Mouse (Mus musculus): Measurements from ENCODE around the gene Sh3rf3. TPM values are rescaled to one million over a fixed set of nuclear protein-coding genes. Genes with fewer than 3 reads are reported as not detected.
"Not testable (repeated sequence)": the region's sequence is repeated elsewhere in the genome, so short reads cannot be mapped to it uniquely, and the experiment has no call there.

Gene Sh3rf3
- total RNA-seq, 2 experiments from 2014 or later, result 1.7 to 2.8 TPM

DNA sequence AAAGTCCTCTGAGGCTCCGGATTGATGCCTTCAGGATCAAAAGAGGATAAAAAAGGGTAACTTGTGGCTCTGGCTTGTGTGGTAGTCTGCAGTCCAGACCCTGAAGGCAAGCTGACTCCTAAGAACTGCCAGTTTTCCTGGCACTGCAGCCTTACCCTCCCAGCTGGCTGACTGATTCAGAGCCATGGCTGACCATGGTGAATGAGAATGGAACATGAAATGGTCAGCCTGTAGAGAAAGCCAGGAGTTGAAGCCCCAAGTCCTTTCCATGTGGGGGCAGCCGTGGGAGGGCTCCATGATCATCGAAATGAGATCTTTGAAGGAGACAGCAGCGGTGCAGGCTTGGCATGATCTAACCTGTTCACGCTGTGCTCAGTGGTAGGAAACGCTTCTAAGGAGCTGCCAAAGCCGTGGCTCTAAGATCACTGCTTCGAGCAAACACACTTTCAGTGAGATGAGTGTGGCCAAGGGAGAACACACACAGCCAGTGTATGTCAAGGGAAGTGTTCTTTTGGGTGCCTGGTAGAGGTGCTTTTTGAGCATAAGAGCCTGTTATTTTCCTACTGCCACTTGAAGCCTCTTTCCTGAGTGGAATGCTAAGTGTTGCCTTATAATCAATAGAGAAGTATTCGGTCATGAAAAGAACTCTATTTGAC lies 168.6 kb downstream of the Sh3rf3 start:
- DNase-seq, result no peak

DNA sequence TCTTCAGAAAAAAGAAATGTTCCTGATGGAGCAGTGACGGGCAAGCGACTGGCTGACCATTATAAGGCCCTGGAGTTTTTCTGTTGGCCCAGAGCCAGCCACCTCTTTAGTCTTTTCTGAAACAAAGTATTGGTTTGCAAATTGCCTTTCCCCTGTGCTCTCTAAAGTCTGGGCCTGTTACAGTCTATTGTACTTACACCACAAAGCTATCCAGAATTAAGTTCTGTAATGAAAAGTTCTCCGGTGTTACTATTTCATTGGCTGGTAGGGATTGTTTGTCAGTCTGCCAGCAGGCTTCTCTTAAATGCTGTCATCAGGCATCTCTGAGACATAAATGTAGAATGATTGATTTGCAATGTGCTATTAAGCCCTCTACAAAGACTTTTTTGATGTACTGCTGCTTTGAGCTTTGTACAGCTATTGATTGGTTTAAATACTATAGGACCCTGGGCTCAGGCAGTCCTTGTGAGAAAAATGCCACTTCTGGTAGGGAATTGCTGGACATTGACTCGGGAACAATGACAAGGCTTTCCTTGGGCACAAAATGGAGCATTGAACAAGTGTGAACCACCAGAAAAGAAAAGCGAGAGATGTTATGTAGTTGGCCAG lies 169.5 kb downstream of the Sh3rf3 start:
- DNase-seq, result no peak

DNA sequence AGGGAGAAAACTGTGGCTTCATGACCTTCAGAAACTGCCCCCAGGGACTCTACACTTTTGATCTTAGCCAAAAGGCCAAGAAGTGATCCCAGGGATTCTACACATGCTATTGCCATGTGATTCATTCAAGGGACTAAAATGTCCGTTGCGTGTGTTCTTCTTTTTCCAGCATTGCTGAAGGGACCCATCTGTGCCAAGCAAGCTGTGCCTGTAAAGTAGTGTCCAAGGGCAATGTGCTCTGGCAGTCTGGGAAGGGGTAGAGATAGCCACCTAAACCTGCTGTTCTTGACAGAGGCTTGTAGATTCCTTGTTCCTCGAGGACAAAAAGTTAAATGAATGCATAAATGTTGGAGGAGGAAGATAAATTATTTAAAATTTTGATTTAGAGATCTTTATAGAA lies 178.5 kb downstream of the Sh3rf3 start:
- no peak for DNase-seq

DNA sequence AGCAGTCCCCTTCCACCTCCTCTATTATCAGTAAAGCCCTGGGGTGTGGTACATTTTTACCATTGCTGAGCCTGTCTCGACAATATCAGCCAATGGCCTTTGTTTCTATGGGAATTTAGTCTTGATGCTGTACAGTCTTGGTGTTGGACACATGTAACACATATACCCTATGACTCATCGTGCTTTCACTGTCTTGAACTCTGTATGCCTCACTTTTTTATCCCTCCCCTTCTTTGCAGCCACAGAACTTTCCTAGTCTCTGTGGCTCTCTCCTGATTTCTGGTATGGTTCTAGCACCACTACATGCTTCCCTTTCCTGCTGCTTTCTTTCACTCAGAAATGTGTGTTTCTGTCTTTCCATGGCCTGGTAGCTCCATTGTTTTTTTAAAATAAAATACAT lies 181.6 kb downstream of the Sh3rf3 start:
- DNase-seq, result no peak

DNA sequence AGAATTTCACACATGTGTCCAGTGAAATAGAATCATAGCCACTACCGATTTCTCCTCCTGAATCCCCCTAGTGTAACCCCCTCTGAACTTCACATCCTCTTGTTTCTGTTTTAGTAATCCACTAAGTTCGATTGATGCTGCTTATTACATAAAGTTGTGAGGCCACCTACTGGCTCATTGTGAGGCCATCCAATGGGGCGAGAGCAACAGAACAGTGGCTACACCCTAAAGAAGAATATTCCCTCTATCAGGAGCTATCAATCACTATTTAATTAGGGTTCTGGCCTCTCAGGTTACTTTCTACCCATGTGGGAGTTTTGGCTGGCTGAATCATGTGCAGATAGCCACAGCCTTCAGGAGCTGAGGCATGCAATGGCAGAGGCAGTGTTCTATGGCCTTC lies 182.0 kb downstream of the Sh3rf3 start:
- no peak for DNase-seq

DNA sequence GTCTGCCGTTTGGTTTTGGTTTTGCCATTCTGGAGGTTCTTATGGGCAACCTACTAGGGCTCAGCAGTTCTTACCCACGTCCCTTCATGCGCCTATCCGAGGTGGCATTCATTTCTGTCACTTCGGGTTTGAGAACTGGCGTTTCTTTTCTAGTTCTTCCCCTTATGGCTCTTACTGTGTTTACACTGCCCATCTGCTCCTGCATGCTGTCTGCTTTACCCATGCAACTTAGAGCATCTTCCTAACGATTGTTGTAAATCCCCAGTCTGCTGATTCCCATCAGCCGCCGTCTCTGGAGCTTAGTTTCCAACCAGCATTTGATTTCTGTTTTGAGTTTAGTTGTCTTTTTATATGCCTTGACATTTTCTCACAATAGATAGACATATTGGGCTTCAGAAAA lies 189.2 kb downstream of the Sh3rf3 start:
- DNase-seq, result no peak

DNA sequence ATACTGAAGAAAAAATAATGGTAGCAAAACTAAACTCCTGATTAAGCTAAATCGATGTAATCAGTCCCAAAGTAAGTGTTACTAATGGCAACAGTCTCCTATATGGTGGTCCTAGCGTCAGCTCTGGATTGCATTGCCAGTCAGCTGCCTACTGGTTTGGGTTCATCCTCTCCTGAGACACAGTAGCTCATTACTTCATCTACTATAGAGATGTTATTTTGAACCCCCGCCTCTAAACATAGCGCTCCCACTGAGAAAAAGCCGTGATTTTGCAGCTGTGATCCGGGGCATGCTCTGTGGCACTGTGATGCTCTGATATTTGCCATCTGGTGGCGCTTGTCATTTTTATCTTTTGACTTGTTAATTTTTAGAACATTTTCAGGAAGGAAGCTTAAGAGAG lies 198.3 kb downstream of the Sh3rf3 start:
- no peak for DNase-seq

DNA sequence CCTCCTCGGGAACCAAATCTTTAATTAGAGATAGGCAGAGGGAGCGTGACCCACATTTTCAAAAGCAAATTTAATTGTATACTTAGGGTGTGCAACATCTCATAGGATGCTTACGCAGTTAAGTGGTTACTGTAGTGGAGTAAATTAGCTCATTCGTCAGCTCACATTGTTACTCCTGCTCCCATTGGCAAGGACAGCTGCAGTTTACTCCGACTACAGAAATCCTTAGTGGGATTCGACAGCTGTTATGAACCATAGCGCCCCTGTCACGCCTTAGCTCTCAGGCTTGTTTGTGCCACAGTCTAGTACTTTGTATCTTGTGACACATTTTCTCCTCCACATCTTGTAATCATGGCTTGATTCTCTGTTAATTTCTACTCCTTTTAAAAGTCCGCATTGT lies 200.5 kb downstream of the Sh3rf3 start:
- DNase-seq, result no peak

DNA sequence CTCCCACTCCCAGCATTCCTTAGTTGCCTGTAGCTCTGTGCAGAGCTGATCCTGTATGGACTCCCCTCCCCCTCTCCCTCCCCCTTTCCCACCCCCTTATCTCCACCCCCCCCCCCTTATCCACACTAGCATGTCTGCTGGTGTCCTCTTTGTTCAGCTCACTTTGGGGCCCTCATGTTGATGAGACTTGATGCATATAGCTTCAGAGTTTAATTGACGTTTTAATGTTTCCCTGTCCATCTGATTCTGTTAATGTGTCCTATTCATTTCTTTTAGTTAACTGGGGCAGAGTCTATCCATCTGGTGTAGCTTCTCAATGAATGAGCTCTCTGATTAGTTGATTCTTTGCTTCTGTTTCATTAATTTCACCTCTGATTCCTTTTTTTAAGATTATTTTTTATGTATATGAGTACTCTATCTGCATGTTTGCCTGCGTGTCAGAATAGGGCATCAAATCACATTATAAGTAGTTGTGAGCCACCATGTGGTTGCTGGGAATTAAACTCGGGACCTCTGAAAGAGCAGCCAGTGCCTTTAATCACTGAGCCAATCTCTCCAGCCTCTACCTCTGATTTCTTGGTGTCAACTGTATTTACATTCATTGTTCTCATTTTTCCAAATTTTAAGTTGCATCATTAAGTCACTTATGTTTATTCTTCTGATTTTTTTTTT lies 206.3 kb downstream of the Sh3rf3 start:
- DNase-seq, result no peak

DNA sequence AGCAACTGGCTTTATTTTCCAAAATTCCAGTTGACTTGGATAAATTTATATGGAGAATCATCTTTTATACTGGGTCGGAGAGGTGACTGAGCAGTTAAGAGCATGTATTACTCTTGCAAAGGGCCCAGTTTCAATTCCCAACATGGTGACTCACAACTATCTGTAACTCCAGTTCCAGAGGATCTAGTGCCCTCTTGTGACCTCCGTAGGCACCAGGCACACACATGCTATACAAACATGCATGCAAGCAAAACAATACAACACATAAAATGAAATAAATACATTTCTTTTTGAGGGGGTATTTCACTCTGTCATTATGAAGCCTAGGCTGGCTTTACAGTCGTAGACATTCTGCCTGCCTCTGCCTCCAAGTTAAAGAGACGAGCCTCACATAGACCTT lies 237.3 kb downstream of the Sh3rf3 start:
- no peak for DNase-seq

DNA sequence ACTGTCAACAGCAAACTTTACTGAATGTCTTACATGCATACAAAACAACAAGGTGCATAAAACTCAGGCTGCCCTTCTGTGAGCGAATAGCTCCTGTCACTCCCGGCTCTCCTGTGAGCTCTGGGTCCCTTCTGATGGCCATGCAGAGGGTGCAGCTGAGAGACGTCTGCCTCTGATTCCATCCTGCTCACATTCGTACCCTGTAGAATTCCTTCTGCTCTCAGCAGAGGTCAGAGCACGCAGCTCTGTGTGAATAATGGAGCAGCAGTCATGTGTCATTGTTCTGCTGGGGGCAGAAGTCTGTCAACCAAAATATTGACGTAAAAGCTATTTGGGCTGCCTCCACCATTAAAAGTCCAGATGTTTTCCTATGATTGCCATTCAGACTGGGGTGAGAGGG lies 243.1 kb downstream of the Sh3rf3 start:
- DNase-seq, result no peak

DNA sequence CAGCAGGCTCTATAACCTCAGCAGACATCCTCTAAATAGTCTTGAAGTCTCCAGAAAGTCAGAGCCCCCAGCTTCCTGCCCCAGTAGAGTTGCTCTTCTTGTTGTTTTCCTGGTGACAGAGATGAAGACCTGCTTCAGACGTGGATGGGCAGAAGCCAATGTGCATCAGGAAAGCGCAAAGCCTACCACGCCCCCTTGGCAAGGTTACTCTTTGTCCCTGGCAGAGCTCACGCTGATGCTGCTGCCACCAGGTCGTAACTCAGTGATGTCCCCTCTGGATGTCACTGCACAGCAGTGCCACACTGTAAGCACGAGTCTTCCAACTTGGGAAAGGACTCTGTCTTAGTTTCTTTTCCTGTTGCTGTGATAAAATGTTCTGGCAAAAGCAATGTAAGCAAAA lies 253.6 kb downstream of the Sh3rf3 start:
- no peak for DNase-seq

DNA sequence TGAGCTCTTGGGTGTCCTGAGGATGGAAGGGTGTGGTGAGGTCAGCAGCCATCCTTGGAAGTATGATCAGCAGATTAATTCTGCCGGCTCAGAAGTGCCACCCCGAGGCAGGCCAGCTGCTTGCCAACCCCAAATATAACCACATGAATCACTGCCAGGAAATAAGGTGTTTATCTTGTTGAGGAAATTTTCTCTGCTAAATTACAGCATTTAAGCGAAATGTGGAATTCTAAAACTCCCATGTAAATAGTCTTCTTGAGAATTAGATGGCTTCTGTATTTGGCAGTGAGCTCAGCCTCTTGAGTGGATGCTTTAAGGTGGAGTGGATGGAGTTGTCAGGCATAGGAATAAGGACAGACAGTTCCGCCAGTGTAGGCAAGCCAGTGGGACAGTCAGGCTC lies 259.7 kb downstream of the Sh3rf3 start:
- no peak for DNase-seq

DNA sequence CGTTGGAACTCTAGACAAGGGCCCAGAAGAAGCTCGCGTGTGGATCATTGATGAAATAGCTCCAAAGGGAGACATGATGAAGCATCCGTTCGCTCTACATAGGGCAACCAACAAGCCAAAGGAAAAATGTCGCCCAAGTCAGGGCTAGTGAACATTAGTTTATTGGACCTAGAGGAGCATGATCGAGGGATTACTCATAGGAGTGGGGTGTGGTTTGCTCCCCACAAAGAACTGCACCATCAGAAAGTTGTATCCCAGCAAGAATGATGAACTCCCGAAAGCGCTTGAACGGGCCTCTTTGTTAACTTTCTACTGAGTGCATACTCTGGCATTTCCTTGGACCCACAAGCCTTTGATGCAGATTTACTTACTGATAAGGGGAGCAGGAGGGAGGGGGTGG lies 263.5 kb downstream of the Sh3rf3 start:
- DNase-seq, result no peak

DNA sequence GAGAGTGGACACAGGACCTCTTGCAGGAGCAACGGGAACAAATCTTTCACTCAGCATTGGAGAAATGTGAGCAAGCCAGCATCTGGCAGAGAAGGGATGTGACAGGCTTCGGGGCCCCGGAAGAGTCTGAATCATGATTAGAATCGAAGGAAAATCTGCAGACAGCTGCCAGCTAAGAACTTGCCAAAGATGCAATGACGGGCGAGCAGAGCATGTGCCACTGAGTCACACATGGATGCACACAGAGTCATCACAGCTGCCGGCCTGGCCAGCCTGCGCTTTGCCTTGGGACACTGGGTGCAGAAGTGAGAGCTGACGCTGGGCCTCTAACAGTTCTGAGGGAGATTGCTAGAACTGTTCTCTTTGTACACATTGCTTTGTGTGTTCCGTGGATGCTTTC lies 264.8 kb downstream of the Sh3rf3 start:
- DNase-seq, result no peak

DNA sequence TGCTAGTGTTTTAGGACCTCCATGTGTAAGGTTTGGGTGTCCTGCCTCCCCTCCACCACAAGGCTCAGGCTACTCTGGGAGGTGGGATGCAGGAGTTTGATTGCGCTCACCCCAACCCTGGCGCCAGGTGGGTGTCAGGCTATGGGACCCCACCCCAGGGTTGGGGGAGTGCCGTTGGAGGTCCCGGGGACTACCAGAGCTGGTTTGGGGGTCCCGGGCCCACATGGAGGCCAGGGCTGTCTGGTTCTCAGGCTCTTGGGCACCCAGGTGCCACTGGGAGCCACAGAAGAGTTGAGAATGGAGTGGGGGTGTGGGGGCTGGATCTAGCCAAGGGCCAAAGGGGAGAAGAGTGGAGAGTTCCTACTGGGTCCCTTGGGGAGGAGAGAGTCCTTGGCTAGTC lies 272.4 kb downstream of the Sh3rf3 start:
- DNase-seq, result no peak

DNA sequence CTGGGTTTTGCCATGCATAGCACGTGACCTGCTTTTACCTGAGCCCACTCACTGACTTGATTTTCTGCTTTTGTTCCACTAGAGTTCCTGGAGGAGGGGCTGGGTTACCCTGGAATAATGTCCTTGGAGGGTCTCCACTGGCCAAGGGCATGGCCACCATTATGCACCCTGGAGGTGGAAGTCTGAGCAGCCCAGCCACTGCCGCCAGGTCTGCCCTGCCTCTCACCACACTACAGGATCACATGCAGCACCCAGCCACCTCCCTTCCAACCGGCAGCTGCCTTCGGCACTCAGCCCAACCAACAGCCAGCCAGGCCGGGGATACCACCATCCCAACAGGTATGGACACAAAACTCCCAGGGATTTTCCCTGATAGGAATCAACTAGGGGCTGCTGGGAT lies 273.4 kb downstream of the Sh3rf3 start:
- no peak for DNase-seq

DNA sequence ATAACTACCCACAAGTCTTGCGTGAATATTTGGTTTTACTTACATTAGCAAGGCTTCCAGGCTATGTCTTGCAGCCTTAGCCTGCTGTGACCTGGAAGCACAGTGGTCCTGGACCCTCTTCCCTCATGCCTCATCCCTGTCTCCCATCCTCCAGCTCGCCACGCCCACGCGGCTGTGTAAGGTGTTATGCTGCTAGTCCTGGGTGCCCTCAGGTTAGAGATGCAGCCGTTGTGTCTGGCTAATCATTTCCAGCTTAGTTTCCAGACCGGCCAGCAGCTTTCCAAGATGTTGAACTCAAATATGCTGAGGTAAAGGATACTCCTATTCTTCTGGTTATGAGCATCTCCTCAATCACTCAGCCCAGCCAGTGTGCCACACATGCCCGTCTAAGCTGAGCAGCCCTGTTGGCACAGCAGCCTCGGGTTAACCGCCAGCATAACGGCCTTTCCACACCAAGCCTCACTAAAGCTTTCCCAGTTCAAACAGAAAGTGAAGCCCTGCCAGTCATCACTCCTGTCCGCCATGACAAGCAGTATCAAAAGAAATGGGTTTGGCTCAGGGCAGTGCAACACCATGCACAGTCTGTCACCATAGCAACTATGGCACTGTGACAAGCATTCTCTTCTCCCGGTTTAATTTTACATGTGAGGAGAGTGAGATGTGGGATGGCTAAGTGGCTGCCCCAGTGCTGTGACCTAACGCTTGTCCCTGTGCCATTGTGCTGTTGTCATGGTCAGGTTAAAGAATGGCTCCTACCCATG lies 276.9 kb downstream of the Sh3rf3 start:
- no peak for DNase-seq

DNA sequence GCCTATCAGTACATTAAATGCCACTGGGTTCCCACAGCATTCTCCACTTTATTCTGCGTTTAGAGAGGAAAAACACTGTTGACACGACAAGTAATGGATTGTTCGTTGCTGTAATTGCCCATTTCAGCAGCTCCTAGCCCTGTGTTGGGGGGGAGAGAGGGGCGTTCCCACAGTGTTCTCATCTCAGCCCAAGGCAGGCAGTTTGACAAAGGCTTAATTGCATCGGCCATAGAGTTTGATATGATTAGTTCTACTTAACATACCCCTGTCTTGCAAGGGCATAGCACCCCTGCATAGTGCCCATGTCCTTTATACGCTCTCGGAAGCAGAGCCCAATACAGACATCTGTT lies 277.4 kb downstream of the Sh3rf3 start:
- DNase-seq, result no peak

DNA sequence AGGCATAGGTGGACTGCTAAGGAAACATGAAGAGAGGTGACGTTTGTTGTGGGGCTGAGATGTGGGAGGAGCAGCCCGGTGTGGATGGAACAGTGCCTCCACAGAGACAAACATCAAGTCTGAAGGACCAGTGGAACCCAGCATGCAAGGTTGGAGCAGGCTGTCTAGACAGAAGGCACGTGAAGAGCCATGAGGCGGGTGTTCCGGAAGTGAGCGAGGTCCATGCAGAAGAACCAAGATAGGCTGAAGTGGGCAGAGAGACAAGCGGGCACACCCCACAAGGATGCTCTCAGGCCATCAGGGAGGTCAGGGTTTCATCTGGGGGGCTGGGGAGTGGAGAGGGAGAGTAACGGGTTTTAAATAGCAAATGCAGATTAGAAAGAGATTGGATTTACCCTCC lies 278.4 kb downstream of the Sh3rf3 start:
- no peak for DNase-seq

DNA sequence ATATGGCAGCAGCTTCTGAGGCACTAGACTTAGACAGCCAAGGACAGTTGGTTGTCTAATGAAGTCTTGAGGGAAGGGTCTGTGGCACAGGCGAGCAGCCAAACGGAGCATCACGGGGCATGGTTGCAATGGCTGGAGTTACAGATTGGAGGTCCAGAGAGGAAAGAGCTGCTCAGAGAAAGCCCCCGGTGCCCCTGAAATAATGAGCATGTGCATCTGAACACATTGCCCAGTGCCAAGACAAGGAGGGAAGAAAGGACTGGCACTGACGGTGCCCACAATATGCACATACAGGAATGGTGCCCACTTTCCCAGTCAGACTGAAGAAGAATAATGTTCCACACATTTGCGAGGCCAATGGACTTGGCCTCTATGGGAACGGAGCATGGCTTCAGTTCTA lies 278.8 kb downstream of the Sh3rf3 start:
- no peak for DNase-seq

DNA sequence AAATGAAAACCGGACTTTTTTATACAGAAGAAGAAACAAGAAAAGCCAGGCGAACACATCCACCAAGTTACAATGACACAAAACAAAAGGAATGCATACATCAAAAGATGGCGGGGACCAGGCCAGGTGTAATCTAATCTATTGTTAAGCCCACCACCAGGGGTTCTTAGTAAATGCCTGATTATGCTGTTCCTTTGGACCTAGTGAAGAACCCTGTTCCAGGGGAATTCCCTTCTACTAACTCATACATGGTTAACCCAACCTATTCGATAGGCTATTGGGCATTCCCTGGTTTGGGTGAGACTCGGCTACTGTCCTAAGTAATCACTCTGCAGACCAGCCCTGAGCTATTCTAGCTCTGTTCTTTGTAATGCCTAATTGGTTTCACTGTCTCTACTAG lies 289.9 kb downstream of the Sh3rf3 start:
- DNase-seq, result not testable (repeated sequence)

DNA sequence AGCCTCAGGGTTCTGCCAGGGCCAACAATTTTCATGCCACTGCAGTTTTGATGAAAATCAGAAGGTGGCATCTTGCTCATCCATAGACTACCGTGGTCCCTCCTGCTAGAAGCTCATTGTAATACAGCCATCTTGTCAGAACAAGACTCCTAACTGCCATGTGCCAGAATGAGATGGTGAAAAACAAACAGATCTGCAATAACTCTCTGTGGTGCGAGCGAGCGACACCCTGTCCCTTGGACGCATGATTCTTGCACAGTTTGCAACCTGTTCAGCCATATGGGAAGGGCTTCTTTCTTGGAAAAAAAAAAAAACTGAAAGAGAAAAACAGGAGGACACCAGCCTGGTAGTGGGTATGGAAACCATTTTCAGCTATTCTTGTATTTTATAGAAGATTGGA lies 291.5 kb downstream of the Sh3rf3 start:
- no peak for DNase-seq

Data from adrenal gland, postnatal 10 days (tissue).